Mouse (Mus musculus) embryonic facial prominence, embryonic 11.5 days (tissue): Measurements from ENCODE around the gene Dock4. TPM values are rescaled to one million over a fixed set of nuclear protein-coding genes. Genes with fewer than 3 reads are reported as not detected.

Source experiments
- ATAC-seq: fragments of 200-750 bp; cut with Nextera tagmentation; replicated peaks from 2 replicates; pipeline ENCODE4 v1.8.0; 2017; ENCODE audit warnings: low read depth; ENCODE audit not compliant: insufficient number of reproducible peaks, low FRiP score, low TSS enrichment
- DNase-seq: peaks from one replicate; pipeline ENCODE4 v3.0.0-alpha.2; 2015; ENCODE audit warnings: low spot score
- H3K27ac ChIP-seq: fragments of 300-500 bp; sonication (generic); replicated peaks from 2 replicates; pipeline ENCODE4 v1.5.1; 2014; ENCODE audit warnings: mild to moderate bottlenecking, low read depth, low read length, control low read depth
- H3K27me3 ChIP-seq: fragments of 300-500 bp; sonication (generic); 2 replicates; pipeline ENCODE4 v1.6.1; 2014; ENCODE audit warnings: mild to moderate bottlenecking, low read length, moderate library complexity, mixed read lengths; ENCODE audit not compliant: control insufficient read depth, insufficient read depth
- H3K36me3 ChIP-seq: fragments of 300-500 bp; sonication (generic); replicated peaks from 2 replicates; pipeline ENCODE4 v1.6.1; 2014; ENCODE audit warnings: low read depth, mild to moderate bottlenecking, low read length, moderate library complexity, mixed read lengths; ENCODE audit not compliant: control insufficient read depth, insufficient read depth
- H3K4me1 ChIP-seq: fragments of 300-500 bp; sonication (generic); 2 replicates; pipeline ENCODE4 v1.6.1; 2014; ENCODE audit warnings: low read length, mixed read lengths; ENCODE audit not compliant: control insufficient read depth, insufficient read depth
- H3K4me2 ChIP-seq: fragments of 300-500 bp; sonication (generic); 2 replicates; pipeline ENCODE4 v1.6.1; 2014; ENCODE audit warnings: low read depth, mild to moderate bottlenecking, control low read depth, low read length, moderate library complexity
- H3K4me3 ChIP-seq: fragments of 300-500 bp; sonication (generic); 2 replicates; pipeline ENCODE4 v1.5.1; 2014; ENCODE audit warnings: low read depth, low read length, control low read depth
- H3K9ac ChIP-seq: fragments of 300-500 bp; sonication (generic); replicated peaks from 2 replicates; pipeline ENCODE4 v1.6.1; 2014; ENCODE audit warnings: mild to moderate bottlenecking, control low read depth, low read length
- H3K9me3 ChIP-seq: fragments of 300-500 bp; sonication (generic); replicated peaks from 2 replicates; pipeline ENCODE4 v1.6.1; 2016; ENCODE audit warnings: mild to moderate bottlenecking, low read length, inconsistent platforms, mixed read lengths; ENCODE audit not compliant: control insufficient read depth
- WGBS: fragments of 180-500 bp; shearing (Covaris S2); extraction: QIAGEN DNeasy Blood & Tissue Kit; methylation state at CpG from one replicate; pipeline ENCODE4 v1.1.7; 2014; 5-methylcytosine and 5-hydroxymethylcytosine counted together
- polyA plus RNA-seq: library from polyadenylated mRNA; unstranded; fragments of >200 nt; fragmentation: Nextera tagmentation; extraction: Ambion mirVana; gene quantifications from 2 replicates; pipeline ENCODE4 v1.2.1, GENCODE M21; 2014

Dock4 gene
- polyA plus RNA-seq, 1 experiment from 2014 or later = 10.7 TPM

- Histone ChIP-seq H3K36me3 (no peaks in the 10 kb centered on the region), H3K4me3 (peak overlapping the region; percentile 58), H3K27me3 (no peaks in the 10 kb centered on the region), H3K9me3 (no peaks in the 10 kb centered on the region), H3K9ac (no peak overlapping the region), H3K27ac (no peak overlapping the region), H3K4me1 (no peaks in the 10 kb centered on the region), H3K4me2 (peak overlapping the region; percentile 87)
- DNase-seq (no peak), ATAC-seq (no peak)
- WGBS = 14% methylated on average over 10 of the region's 10 CpGs
Measured at GRCm38 (mm10) chr12:40447561-40448355, 2.0 kb downstream of the Dock4 start.

- no peak overlapping the region for H3K4me3 ChIP-seq
- no peaks in the 10 kb centered on the region for H3K4me1 ChIP-seq
- no peaks in the 10 kb centered on the region for H3K27me3 ChIP-seq
- peak; percentile 61 for DNase-seq
- ATAC-seq = no peak
- no peak overlapping the region for H3K4me2 ChIP-seq
- H3K9ac ChIP-seq = no peak overlapping the region
- H3K27ac ChIP-seq = no peak overlapping the region
- no peaks in the 10 kb centered on the region for H3K36me3 ChIP-seq
- WGBS = 55% methylated on average over 9 of the region's 9 CpGs
- H3K9me3 ChIP-seq = no peaks in the 10 kb centered on the region
Measured at GRCm38 (mm10) chr12:40449119-40449795, 3.5 kb downstream of the Dock4 start.

- Histone ChIP-seq H3K9me3 (no peaks in the 10 kb centered on the region), H3K9ac (no peak overlapping the region), H3K27me3 (no peaks in the 10 kb centered on the region), H3K4me2 (no peak overlapping the region), H3K27ac (no peak overlapping the region), H3K4me1 (no peaks in the 10 kb centered on the region), H3K36me3 (no peaks in the 10 kb centered on the region), H3K4me3 (no peak overlapping the region)
- no peak for DNase-seq
- 86% methylated on average over 2 of the region's 2 CpGs for WGBS
- ATAC-seq = no peak
Measured at GRCm38 (mm10) chr12:40456517-40456916, 10.8 kb downstream of the Dock4 start.

- DNase-seq (no peak), ATAC-seq (no peak)
- 69% methylated on average over 3 of the region's 3 CpGs for WGBS
- no peak overlapping the region for H3K4me2 ChIP-seq
- no peaks in the 10 kb centered on the region for H3K27me3 ChIP-seq
- no peaks in the 10 kb centered on the region for H3K36me3 ChIP-seq
- H3K9ac ChIP-seq = no peak overlapping the region
- no peak overlapping the region for H3K27ac ChIP-seq
- no peaks in the 10 kb centered on the region for H3K9me3 ChIP-seq
- no peak overlapping the region for H3K4me3 ChIP-seq
- no peaks in the 10 kb centered on the region for H3K4me1 ChIP-seq
Measured at GRCm38 (mm10) chr12:40458977-40459376, 13.2 kb downstream of the Dock4 start.

GRCm38 (mm10) chr12:40459673-40460265 lies 14.0 kb downstream of the Dock4 start:
- Histone ChIP-seq H3K4me3 (no peak overlapping the region), H3K4me2 (no peak overlapping the region), H3K27me3 (no peaks in the 10 kb centered on the region), H3K4me1 (no peaks in the 10 kb centered on the region), H3K9ac (no peak overlapping the region), H3K27ac (no peak overlapping the region), H3K36me3 (no peaks in the 10 kb centered on the region), H3K9me3 (no peaks in the 10 kb centered on the region)
- 74% methylated on average over 6 of the region's 6 CpGs for WGBS
- ATAC-seq (peak; percentile 58; the same call in 1 of the 2 replicates), DNase-seq (no peak)

- Histone ChIP-seq H3K4me1 (no peaks in the 10 kb centered on the region), H3K36me3 (no peaks in the 10 kb centered on the region), H3K4me3 (no peak overlapping the region), H3K27me3 (no peaks in the 10 kb centered on the region), H3K9ac (no peak overlapping the region), H3K4me2 (no peak overlapping the region), H3K27ac (no peak overlapping the region), H3K9me3 (no peaks in the 10 kb centered on the region)
- ATAC-seq (no peak), DNase-seq (no peak)
- WGBS = 58% methylated on average over 7 of the region's 7 CpGs
Measured at GRCm38 (mm10) chr12:40462693-40463235, 17.0 kb downstream of the Dock4 start.

- Histone ChIP-seq H3K4me1 (no peaks in the 10 kb centered on the region), H3K27ac (no peak overlapping the region)
Measured at GRCm38 (mm10) chr12:40463828-40464227, 18.1 kb downstream of the Dock4 start.

GRCm38 (mm10) chr12:40464282-40464681 lies 18.5 kb downstream of the Dock4 start:
- no peaks in the 10 kb centered on the region for H3K9me3 ChIP-seq
- no peak overlapping the region for H3K9ac ChIP-seq
- H3K27me3 ChIP-seq = no peaks in the 10 kb centered on the region
- DNase-seq (no peak), ATAC-seq (peak; percentile 44)
- H3K36me3 ChIP-seq = no peaks in the 10 kb centered on the region
- H3K4me2 ChIP-seq = no peak overlapping the region
- 50% methylated on average over 6 of the region's 6 CpGs for WGBS
- no peak overlapping the region for H3K27ac ChIP-seq
- H3K4me3 ChIP-seq = no peak overlapping the region
- H3K4me1 ChIP-seq = no peaks in the 10 kb centered on the region

More at GRCm38 (mm10) chr12:40463828-40464227, 18.1 kb downstream of the Dock4 start:
- Histone ChIP-seq H3K27me3 (no peaks in the 10 kb centered on the region), H3K4me2 (no peak overlapping the region), H3K9me3 (no peaks in the 10 kb centered on the region), H3K36me3 (no peaks in the 10 kb centered on the region), H3K9ac (no peak overlapping the region), H3K4me3 (no peak overlapping the region)
- no peak for DNase-seq
- ATAC-seq = no peak
- WGBS = 60% methylated on average over 2 of the region's 2 CpGs
